Mouse (Mus musculus) bone marrow, adult 2 months (tissue): Measurements from ENCODE around the gene Kpnb1. TPM values are rescaled to one million over a fixed set of nuclear protein-coding genes. Genes with fewer than 3 reads are reported as not detected.
A peak's percentile ranks its signal among the peaks of the same experiment; 100 is the strongest.

Experiments used
- H3K27ac ChIP-seq: fragments of 200-500 bp; 2 replicates; pipeline ENCODE4 v1.5.1; 2012; ENCODE audit warnings: low read depth, mild to moderate bottlenecking, control low read depth, inconsistent platforms, low read length; ENCODE audit not compliant: control insufficient read depth, poor library complexity, insufficient read depth
- H3K4me1 ChIP-seq: fragments of 200-500 bp; 2 replicates; pipeline ENCODE4 v1.6.1; 2011; ENCODE audit warnings: low read length; ENCODE audit not compliant: control insufficient read depth, insufficient read depth
- H3K4me3 ChIP-seq: fragments of 200-500 bp; replicated peaks from 2 replicates; pipeline ENCODE3; 2011; ENCODE audit warnings: mild to moderate bottlenecking, low read depth, low read length, control low read depth; ENCODE audit not compliant: control insufficient read depth
- CTCF ChIP-seq: fragments of 200-500 bp; IDR thresholded peaks from 2 replicates; pipeline ENCODE4 v1.5.1; 2011; ENCODE audit warnings: low read length, control low read depth; ENCODE audit not compliant: control insufficient read depth, insufficient read depth
- POLR2A ChIP-seq: fragments of 200-500 bp; IDR thresholded peaks from 2 replicates; pipeline ENCODE4 v1.6.1; 2011; ENCODE audit warnings: low read depth, mild to moderate bottlenecking, control low read depth, low read length, borderline replicate concordance; ENCODE audit not compliant: control insufficient read depth
- WGBS: fragments of 180-500 bp; shearing (Covaris S2); methylation state at CpG from one replicate; pipeline ENCODE4 v1.1.7; 2018; 5-methylcytosine and 5-hydroxymethylcytosine counted together
- polyA plus RNA-seq: library from polyadenylated mRNA; stranded (reverse); fragments of >200 nt; gene quantifications from 2 replicates; pipeline ENCODE4 v1.2.4, GENCODE M21; 2011; ENCODE audit warnings: low replicate concordance; ENCODE audit not compliant: missing spikeins, insufficient read depth, insufficient read length

The Kpnb1 gene
- polyA plus RNA-seq, 1 experiment = 67.4 TPM

DNA sequence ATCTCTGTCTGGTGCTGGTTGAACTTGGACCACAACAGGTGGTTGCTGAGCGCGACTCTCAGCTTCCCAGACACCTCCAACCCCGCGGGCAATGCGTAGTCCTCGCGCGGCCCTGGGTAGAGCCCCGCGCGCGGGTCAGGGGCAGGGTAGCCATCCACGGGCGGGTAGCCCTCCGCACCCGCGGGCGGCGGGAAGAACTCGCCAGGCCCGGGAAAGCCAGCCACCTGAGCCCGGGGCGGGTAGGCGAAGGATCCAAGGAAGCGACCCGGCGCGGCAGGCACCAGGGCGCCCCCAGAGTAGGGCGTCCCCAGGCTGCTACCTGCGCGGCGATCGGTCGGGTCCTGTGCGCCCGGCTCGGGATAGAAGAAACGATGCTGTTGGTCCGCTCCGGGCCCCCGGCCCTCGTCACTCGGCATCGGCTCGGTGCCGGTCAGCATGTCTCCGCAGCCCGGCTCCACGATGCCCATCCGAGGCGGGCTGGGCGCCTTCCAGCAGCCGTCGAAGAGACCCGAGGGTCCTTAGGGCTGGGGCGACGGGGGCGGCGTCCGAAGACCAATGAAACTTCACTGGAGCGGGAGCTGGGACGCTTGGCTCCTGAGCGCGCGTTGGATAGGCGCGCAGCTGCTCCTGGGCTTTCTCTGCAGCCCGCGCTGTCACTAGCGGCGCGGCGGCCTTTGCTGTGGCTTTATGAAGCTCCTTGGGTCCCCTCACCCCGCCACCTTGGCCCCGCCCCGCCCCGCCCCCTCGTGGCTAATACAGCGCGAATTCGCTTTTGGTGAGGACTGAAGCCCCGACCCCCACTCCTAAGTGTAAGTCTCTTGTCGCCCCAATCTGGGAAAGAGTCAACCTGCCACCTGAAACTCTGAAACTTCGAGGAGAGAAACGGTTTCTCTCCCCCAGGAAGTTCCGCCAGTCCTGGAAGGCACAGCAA is 72.7 kb downstream of the Kpnb1 start, which contains the start of gene Tbx21:
Gene Tbx21, minus strand, starts transcription at position 661 of the 931 bp plus-strand sequence.
- TF ChIP-seq CTCF (no peak), POLR2A (no peak)
- under 1% methylated on average over 87 of the region's 87 CpGs for WGBS
- no peaks in the 10 kb centered on the region for H3K4me1 ChIP-seq
- H3K4me3 ChIP-seq = peak within 1 kb of the TSS; percentile 52
- peak within 1 kb of the TSS; percentile 38; the same call in 1 of the 2 replicates for H3K27ac ChIP-seq

- WGBS = 80% methylated on average over 9 of the region's 9 CpGs
- Histone ChIP-seq H3K4me1 (no peaks in the 10 kb centered on the region), H3K27ac (no peak overlapping the region), H3K4me3 (peak overlapping the region; percentile 18)
- TF ChIP-seq POLR2A (no peak), CTCF (no peak)
Observed at GRCm38 (mm10) chr11:97112519-97113125, 75.1 kb downstream of the Kpnb1 start.

Other genes with a start within 250 kb of the Kpnb1 start
- gene Pnpo, start 243.9 kb downstream of the Kpnb1 start, polyA plus RNA-seq = 65.6 and 132 TPM in 2 replicates
- gene Sp2, start 204.9 kb downstream of the Kpnb1 start, polyA plus RNA-seq = 14.6 and 16.9 TPM in 2 replicates
- gene Sp6, start 174.5 kb downstream of the Kpnb1 start, polyA plus RNA-seq = 1.00 TPM in 1 of 2 replicates, not detected in the other
- gene Scrn2, start 157.9 kb downstream of the Kpnb1 start, polyA plus RNA-seq = 3.0 and 6.7 TPM in 2 replicates
- gene Lrrc46, start 146.5 kb downstream of the Kpnb1 start, polyA plus RNA-seq = not detected in 2 replicates
- 21.1 and 25.1 TPM in 2 replicates for gene Mrpl10, start 146.3 kb downstream of the Kpnb1 start, polyA plus RNA-seq
- gene Osbpl7, start 137.3 kb downstream of the Kpnb1 start, polyA plus RNA-seq = 8.2 and 17.7 TPM in 2 replicates
- gene Tbx21, start 72.5 kb downstream of the Kpnb1 start, polyA plus RNA-seq = 0.77 and 2.2 TPM in 2 replicates
- 6.3 and 16.6 TPM in 2 replicates for gene Tbkbp1, start 36.4 kb downstream of the Kpnb1 start, polyA plus RNA-seq
- gene Npepps, start 92.8 kb upstream of the Kpnb1 start, polyA plus RNA-seq = 15.1 and 41.8 TPM in 2 replicates
- 7.8 and 16.9 TPM in 2 replicates for gene Mrpl45, start 127.8 kb upstream of the Kpnb1 start, polyA plus RNA-seq
- not detected in 2 replicates for gene Gpr179, start 164.2 kb upstream of the Kpnb1 start, polyA plus RNA-seq
- 4.3 and 5.2 TPM in 2 replicates for gene Socs7, start 174.7 kb upstream of the Kpnb1 start, polyA plus RNA-seq
- 32.9 and 39.9 TPM in 2 replicates for gene Arhgap23, start 227.7 kb upstream of the Kpnb1 start, polyA plus RNA-seq